Mouse (Mus musculus) lung, adult 10 weeks (tissue): ENCODE results near the gene Myocd. TPM values are rescaled to one million over a fixed set of nuclear protein-coding genes. Genes with fewer than 3 reads are reported as not detected.

ENCODE experiments used
- polyA plus RNA-seq: library from polyadenylated mRNA; stranded (reverse); fragments of 350-450 nt; fragmentation: Illumina TruSeq; extraction: RNeasy Lipid Tissue Mini Kit (QIAGEN cat#74804); gene quantifications from one replicate; pipeline ENCODE4 v1.2.3, GENCODE M21; 2014; ENCODE audit warnings: low read depth, low replicate concordance; ENCODE audit not compliant: insufficient read depth

Myocd gene
- 0.89 TPM for polyA plus RNA-seq

DNA sequence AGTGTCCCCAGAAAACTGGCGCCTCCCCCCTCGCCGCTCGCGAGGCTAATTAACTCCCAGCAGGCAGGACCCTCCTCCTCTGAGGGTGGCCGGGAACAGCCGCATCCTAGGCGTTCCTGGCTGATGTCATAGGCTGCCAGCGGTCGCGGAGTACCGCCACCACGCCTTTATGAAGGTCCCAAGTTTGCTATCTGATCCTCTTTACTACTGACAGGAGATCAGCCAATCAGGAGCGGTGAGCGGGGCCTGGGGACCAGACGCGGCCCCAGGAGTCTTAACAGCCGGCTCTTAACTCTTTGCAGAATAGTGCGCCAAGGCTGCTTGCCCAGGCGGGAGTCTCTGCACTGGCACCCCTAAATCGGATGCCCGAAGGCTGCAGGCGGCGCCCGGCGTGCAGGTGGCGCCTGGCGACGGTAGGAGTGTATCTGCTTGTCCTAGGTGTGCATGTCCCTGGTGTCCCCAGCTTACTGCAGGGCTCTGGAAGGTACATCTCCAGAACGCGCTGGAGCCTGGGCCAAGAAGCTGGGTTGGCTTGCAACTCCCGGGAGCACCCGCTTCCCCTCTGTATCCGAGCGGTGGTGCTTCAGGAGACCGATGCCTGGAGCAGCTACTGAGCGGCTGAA is at the start of gene Myocd:
TSS of gene Myocd (minus strand) at position 139 of the 623 bp plus-strand sequence.

GRCm38 (mm10) chr11:65162767-65163120 is 107.0 kb downstream of the Myocd start, which contains the start of gene Arhgap44:
Arhgap44 (minus strand) TSS chr11:65162961.

DNA sequence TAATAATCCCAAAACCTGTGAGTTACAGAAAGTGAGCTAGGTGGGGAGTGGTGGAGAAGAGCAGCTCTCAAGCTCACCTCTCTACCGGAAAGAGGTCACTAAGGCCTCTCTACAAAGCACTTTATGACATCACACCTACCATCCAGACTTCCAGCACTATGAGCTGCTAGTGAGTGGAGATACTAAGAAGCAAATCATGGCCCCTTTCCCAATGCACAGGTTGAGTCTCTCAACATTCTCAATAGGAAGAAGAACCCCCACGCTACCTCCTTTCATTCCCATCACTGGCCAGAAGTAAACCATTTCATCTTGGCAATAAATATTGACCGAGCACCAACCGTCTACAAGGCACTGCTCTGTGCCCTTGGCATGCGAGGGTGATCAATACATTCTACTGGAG is 110.0 kb downstream of the Myocd start, which contains the start of gene 1700086D15Rik:
TSS of gene 1700086D15Rik (minus strand) at position 101 of the 400 bp plus-strand sequence.

Other genes with a start within 250 kb of the Myocd start
- not detected for gene 1700086D15Rik, start 110.1 kb downstream of the Myocd start, polyA plus RNA-seq
- 16.6 TPM for gene Arhgap44, start 107.0 kb downstream of the Myocd start, polyA plus RNA-seq